Mouse (Mus musculus): ENCODE measurements around the gene Ncor1.

The Ncor1 gene

DNA sequence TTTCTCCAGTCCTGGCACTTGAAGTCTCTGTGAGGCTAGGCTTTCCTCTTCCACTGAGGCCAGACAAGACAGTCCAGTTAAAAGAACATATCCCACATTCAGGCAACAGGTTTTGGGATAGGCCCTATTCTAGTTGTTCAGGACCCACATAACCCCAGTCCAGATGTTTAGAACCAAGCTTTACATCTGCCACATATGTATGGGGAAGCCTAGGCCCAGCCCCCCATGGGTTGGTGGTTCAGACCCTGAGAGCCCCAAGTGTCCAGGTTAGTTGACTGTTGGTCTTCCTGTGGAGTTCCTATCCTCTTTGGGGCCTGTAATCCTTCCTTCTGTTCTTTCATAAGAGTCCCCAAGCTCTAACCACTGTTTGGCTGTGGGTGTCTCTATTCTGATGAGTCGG, 170.6 kb downstream of the Ncor1 start:
- in situ Hi-C loops (cut with MboI; ENCODE audit: low pct_unique_long_range_greater_than_20kb in 1 of 2, low sequenced_read_pairs in 2 of 2, unreplicated experiment in 1 of 2) = loop anchor here (25.0 kb wide), 1 partner anchor 400 kb away; no protein-coding TSS in a partner anchor

DNA sequence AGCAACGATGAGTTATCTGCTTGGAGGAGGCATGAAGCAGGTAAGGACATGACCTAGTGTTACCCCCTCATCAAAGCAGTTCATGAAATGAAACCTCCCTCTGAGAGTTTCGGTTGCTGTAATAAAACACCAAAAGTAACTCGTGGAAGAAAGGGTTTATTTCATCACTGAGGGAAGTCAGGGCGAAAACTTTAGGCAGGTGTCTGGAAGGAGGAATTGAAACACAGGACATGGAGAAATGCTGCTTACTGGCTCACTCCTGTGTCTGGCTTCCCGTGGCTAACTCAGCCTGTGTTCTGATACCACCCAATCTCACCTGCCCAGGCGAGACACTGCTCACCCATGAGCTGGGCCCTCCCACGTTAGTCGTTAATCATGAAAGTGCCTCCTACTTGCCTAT, 173.3 kb downstream of the Ncor1 start:
- in situ Hi-C loops (cut with MboI; ENCODE audit: low pct_unique_long_range_greater_than_20kb in 1 of 2, low sequenced_read_pairs in 2 of 2, unreplicated experiment in 1 of 2) = loop anchor here (25.0 kb wide), 1 partner anchor 402 kb away; no protein-coding TSS in a partner anchor

DNA sequence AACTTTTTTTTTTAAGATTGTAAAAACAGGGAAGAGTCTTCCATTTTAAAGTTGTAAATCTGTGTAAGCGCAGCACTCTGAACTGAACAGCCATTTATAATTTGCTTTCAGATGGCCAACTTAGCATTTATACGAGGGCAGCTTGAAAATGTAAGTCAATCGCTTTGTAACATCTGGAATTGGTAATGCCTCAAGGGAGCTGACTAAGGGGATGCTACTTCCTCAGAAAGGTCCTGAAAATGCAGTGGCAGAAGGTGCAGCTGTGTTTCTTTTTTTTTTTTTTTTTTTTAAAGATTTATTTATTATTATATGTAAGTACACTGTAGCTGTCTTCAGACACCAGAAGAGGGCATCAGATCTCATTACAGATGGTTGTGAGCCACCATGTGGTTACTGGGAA, 174.3 kb downstream of the Ncor1 start:
- in situ Hi-C loops (cut with MboI; ENCODE audit: low pct_unique_long_range_greater_than_20kb in 1 of 2, low sequenced_read_pairs in 2 of 2, unreplicated experiment in 1 of 2) = loop anchor here (5.0 to 25.0 kb wide), 2 partner anchors 157 to 403 kb away; no protein-coding TSS in a partner anchor

- in situ Hi-C loops (cut with MboI; ENCODE audit: low pct_unique_long_range_greater_than_20kb in 1 of 2, low sequenced_read_pairs in 2 of 2, unreplicated experiment in 1 of 2) = loop anchor here (5.0 to 25.0 kb wide), 2 partner anchors 154 to 406 kb away; no protein-coding TSS in a partner anchor
Measured at GRCm38 (mm10) chr11:62281601-62281997, 176.7 kb downstream of the Ncor1 start.

GRCm38 (mm10) chr11:62280675-62281600, 177.4 kb downstream of the Ncor1 start, which contains the start of the genes Zswim7 and Ttc19:
Gene Zswim7 (minus strand): TSS chr11:62281375.
Gene Ttc19 (plus strand): TSS chr11:62281473.
- in situ Hi-C loops (cut with MboI; ENCODE audit: low pct_unique_long_range_greater_than_20kb in 1 of 2, low sequenced_read_pairs in 2 of 2, unreplicated experiment in 1 of 2) = loop anchor here (5.0 to 25.0 kb wide), 2 partner anchors 154 to 406 kb away; no protein-coding TSS in a partner anchor

GRCm38 (mm10) chr11:62278027-62278426, 180.3 kb downstream of the Ncor1 start:
- in situ Hi-C loops (cut with MboI; ENCODE audit: low pct_unique_long_range_greater_than_20kb in 1 of 2, low sequenced_read_pairs in 2 of 2, unreplicated experiment in 1 of 2) = loop anchor here (5.0 to 25.0 kb wide), 3 partner anchors 151 to 409 kb away; no protein-coding TSS in a partner anchor

DNA sequence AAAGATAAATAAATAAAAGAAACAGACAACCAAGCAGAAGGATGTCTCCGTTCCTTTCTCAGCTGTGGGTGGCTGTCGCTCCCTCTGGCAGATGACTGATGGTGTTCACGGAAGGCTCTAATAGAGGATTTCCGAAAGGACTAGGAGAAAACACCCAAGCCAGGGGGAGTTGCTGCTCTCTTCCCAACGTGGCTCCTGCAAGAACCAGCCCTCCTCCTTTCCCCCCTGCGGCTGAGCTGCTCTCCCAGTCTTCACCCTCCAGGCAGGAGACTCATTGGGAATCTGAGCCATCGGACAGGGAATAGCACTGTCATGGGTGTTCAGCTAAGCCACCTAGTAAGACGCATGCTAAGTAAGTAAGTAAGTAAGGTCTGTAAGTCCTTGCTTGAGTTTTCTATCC, 181.3 kb downstream of the Ncor1 start:
- in situ Hi-C loops (cut with MboI; ENCODE audit: low pct_unique_long_range_greater_than_20kb in 1 of 2, low sequenced_read_pairs in 2 of 2, unreplicated experiment in 1 of 2) = loop anchor here (5.0 to 25.0 kb wide), 3 partner anchors 150 to 410 kb away; no protein-coding TSS in a partner anchor

- in situ Hi-C loops (cut with MboI; ENCODE audit: low pct_unique_long_range_greater_than_20kb in 1 of 2, low sequenced_read_pairs in 2 of 2, unreplicated experiment in 1 of 2) = no loop called here
Measured at GRCm38 (mm10) chr11:62270851-62271250, 187.5 kb downstream of the Ncor1 start.

DNA sequence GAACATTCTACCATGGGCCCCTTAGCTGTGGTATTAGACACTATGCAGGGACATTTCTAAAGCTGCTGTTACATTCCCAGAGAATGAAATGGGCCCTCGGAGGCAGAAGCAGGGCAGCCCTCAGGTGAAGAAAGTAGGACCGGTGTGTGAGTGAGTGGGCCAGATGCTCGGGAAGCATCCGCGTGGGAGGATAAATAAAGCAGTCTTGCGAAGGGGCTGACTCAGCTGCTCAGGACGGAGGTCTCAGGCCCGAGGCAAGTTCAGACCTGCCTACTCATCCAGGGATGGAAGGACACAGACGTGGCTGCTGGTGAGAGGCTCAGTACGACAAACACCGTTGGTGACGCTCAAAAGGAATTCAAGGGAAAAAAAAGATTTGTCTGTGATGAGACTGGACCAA, 189.2 kb downstream of the Ncor1 start:
- in situ Hi-C loops (cut with MboI; ENCODE audit: low pct_unique_long_range_greater_than_20kb in 1 of 2, low sequenced_read_pairs in 2 of 2, unreplicated experiment in 1 of 2) = no loop called here

GRCm38 (mm10) chr11:62268381-62268780, 190.0 kb downstream of the Ncor1 start:
- in situ Hi-C loops (cut with MboI; ENCODE audit: low pct_unique_long_range_greater_than_20kb in 1 of 2, low sequenced_read_pairs in 2 of 2, unreplicated experiment in 1 of 2) = no loop called here

DNA sequence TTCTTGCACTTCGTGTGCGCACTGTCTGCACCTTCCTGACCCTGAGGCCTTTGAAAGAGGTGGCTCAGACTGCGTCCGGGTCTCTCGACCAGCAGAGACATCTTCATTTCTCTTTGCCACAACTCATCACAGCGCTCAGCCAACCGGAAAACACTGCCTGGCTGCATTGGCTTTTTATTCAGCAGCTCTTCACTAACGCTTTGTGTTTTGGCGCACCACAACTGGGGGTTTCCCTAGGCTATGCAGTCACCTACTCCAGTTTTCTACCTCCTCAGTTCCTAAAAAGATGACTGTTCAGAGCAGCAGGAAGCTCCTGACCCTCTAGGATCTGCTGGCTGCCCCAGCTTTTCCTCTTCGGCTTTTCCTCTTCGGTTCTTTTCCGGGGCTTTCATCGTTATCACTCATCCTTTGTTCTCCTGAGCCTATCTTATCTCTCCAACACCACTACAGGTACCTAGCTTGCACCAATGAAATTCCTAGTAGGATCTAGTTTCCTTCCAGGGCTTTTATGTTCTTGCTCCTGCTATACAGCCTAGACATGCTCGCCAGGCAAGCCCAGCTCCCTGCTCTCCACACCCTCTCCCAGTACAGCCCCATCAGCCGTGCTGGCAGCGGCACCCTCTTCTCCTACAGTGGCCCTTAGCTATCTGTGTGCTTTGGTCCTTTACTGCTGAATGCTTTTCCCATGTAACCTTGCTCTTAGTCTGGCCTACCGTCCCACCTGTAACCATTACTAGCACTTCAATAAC, 191.7 kb downstream of the Ncor1 start:
- in situ Hi-C loops (cut with MboI; ENCODE audit: low pct_unique_long_range_greater_than_20kb in 1 of 2, low sequenced_read_pairs in 2 of 2, unreplicated experiment in 1 of 2) = no loop called here
